Mouse (Mus musculus): Measurements from ENCODE around the gene Rc3h1.

DNA sequence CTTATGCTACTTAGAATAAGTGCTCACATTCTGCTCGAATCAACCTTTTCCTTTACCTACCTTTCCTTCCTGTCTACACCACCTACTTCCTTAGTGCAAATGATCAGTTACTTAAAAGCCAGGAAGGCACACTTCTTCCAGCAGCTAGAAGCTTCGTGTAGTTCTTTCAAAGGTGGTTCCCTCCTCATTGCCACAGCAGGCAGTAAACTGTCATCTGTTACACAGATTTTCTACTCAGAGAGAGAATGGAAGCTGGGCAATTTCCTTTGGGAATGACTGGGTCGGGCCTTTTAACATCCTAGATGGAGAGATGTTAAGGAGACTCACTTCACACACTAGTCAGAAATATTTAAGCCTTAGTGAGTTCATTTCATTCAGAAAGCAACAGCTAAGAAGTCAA lies 99.3 kb downstream of the Rc3h1 start:
- TF ChIP-seq CTCF (IDR thresholded peaks at IDR 0.05; ENCODE audit: low read depth, low read length) (no peak), TAL1 (conservative IDR thresholded peaks at IDR 0.05; ENCODE audit: low read depth, low read length) (no peak), GATA1 (IDR thresholded peaks at IDR 0.05; ENCODE audit: borderline replicate concordance, low read length) (no peak)

Data from G1E (cell line).